8 mouse cellular contexts compared by ENCODE assay signal in genomic region chr9:22708970-22709726, GRCm38 (mm10).
A peak's percentile ranks its signal among the peaks of the same experiment; 100 is the strongest.
DNase-seq lines count a peak whose midpoint lies in the region; ATAC-seq and TF ChIP-seq lines count a peak whose summit lies in the region.

No protein-coding gene starts in this region.

- H3K36me3 ChIP-seq in embryonic facial prominence, embryonic 11.5 days (replicated peaks; ENCODE audit: control insufficient read depth, insufficient read depth, low read depth, low read length) = no peaks in the 10 kb centered on the region
- no peaks in the 10 kb centered on the region for H3K36me3 ChIP-seq in limb, embryonic 12.5 days
- no peaks in the 10 kb centered on the region for H3K36me3 ChIP-seq in midbrain, embryonic 16.5 days (ENCODE audit: control insufficient read depth, insufficient read depth, low read length)
- H3K36me3 ChIP-seq in stomach, postnatal 0 days (ENCODE audit: control insufficient read depth, insufficient read depth, low read length) = no peaks in the 10 kb centered on the region

- ATAC-seq in embryonic facial prominence, embryonic 11.5 days (replicated peaks; ENCODE audit: insufficient number of reproducible peaks, low FRiP score, low TSS enrichment, low read depth) = 0 out of 2 replicates have a peak, but pooled peaks have one; percentile 32
- ATAC-seq in limb, embryonic 12.5 days (ENCODE audit: insufficient number of reproducible peaks, insufficient read depth, low FRiP score, low TSS enrichment, low read depth) = peak; percentile 52; the same call in 1 of the 2 replicates
- ATAC-seq in midbrain, embryonic 16.5 days = peak; percentile 67
- ATAC-seq in stomach, postnatal 0 days (ENCODE audit: low FRiP score, low TSS enrichment) = peak; percentile 79

- 51% methylated on average over 19 of the region's 19 CpGs for WGBS in embryonic facial prominence, embryonic 11.5 days
- WGBS in limb, embryonic 12.5 days = 49% methylated on average over 19 of the region's 19 CpGs
- WGBS in midbrain, embryonic 16.5 days = 51% methylated on average over 19 of the region's 19 CpGs
- WGBS in stomach, postnatal 0 days = 42% methylated on average over 19 of the region's 19 CpGs

- H3K4me2 ChIP-seq in embryonic facial prominence, embryonic 11.5 days (ENCODE audit: low read depth, low read length) = no peak overlapping the region
- no peak overlapping the region for H3K4me2 ChIP-seq in limb, embryonic 12.5 days
- H3K4me2 ChIP-seq in midbrain, embryonic 16.5 days (ENCODE audit: low read length) = no peak overlapping the region
- no peak overlapping the region for H3K4me2 ChIP-seq in stomach, postnatal 0 days (replicated peaks; ENCODE audit: low read depth)

- H3K9ac ChIP-seq in embryonic facial prominence, embryonic 11.5 days (replicated peaks; ENCODE audit: low read length) = no peak overlapping the region
- no peak overlapping the region for H3K9ac ChIP-seq in limb, embryonic 12.5 days (replicated peaks)
- no peak overlapping the region for H3K9ac ChIP-seq in midbrain, embryonic 16.5 days (ENCODE audit: low read depth, low read length)
- no peak overlapping the region for H3K9ac ChIP-seq in stomach, postnatal 0 days (ENCODE audit: low read length)

- TF ChIP-seq CTCF in stomach, postnatal 0 days (IDR thresholded peaks at IDR 0.05; ENCODE audit: low read depth) = peak; percentile 86

- no peaks in the 10 kb centered on the region for H3K9me3 ChIP-seq in embryonic facial prominence, embryonic 11.5 days (replicated peaks; ENCODE audit: control insufficient read depth, low read length)
- H3K9me3 ChIP-seq in limb, embryonic 12.5 days = no peaks in the 10 kb centered on the region
- H3K9me3 ChIP-seq in midbrain, embryonic 16.5 days (replicated peaks; ENCODE audit: control insufficient read depth, low read length, poor library complexity, severe bottlenecking) = no peaks in the 10 kb centered on the region
- no peaks in the 10 kb centered on the region for H3K9me3 ChIP-seq in stomach, postnatal 0 days (ENCODE audit: control insufficient read depth, low read length)

- H3K4me3 ChIP-seq in embryonic facial prominence, embryonic 11.5 days (ENCODE audit: low read depth, low read length) = no peak overlapping the region
- no peak overlapping the region for H3K4me3 ChIP-seq in limb, embryonic 12.5 days (replicated peaks)
- H3K4me3 ChIP-seq in midbrain, embryonic 16.5 days (ENCODE audit: low read depth, low read length) = no peak overlapping the region
- H3K4me3 ChIP-seq in stomach, postnatal 0 days (ENCODE audit: low read depth, low read length) = no peak overlapping the region

- peak; percentile 28 to 37 for DNase-seq in B cell, adult 2 months
- peak; percentile 76 for DNase-seq in adrenal gland, postnatal 25 days
- DNase-seq in embryonic facial prominence, embryonic 11.5 days (ENCODE audit: low spot score) = peak; percentile 84
- DNase-seq in heart, adult 9 months (ENCODE audit: low spot score in 2 of 2) = peak; percentile 42 to 52
- DNase-seq in kidney, adult 9 months = peak; percentile 89
- peak; percentile 77 for DNase-seq in stomach, postnatal 0 days (ENCODE audit: low spot score)

- H3K4me1 ChIP-seq in embryonic facial prominence, embryonic 11.5 days (ENCODE audit: control insufficient read depth, insufficient read depth, low read length) = no peaks in the 10 kb centered on the region
- H3K4me1 ChIP-seq in limb, embryonic 12.5 days (replicated peaks) = peaks cover 25% of the 10 kb centered on the region
- no peaks in the 10 kb centered on the region for H3K4me1 ChIP-seq in midbrain, embryonic 16.5 days (ENCODE audit: control insufficient read depth, insufficient read depth, low read length)
- H3K4me1 ChIP-seq in stomach, postnatal 0 days (replicated peaks; ENCODE audit: control insufficient read depth, insufficient read depth) = no peaks in the 10 kb centered on the region

- no peak for TF ChIP-seq EP300 in stomach, postnatal 0 days (optimal IDR thresholded peaks at IDR 0.05)

- H3K27me3 ChIP-seq in embryonic facial prominence, embryonic 11.5 days (ENCODE audit: control insufficient read depth, insufficient read depth, low read length) = no peaks in the 10 kb centered on the region
- H3K27me3 ChIP-seq in limb, embryonic 12.5 days = peaks cover 3% of the 10 kb centered on the region; the same call in 1 of the 2 replicates
- H3K27me3 ChIP-seq in midbrain, embryonic 16.5 days (ENCODE audit: control insufficient read depth, insufficient read depth, low read depth, low read length) = no peaks in the 10 kb centered on the region
- H3K27me3 ChIP-seq in stomach, postnatal 0 days (ENCODE audit: control insufficient read depth, insufficient read depth, low read length) = no peaks in the 10 kb centered on the region

- no peak overlapping the region for H3K27ac ChIP-seq in embryonic facial prominence, embryonic 11.5 days (replicated peaks; ENCODE audit: low read depth, low read length)
- peak overlapping the region; percentile 53; the same call in 1 of the 2 replicates for H3K27ac ChIP-seq in limb, embryonic 12.5 days
- H3K27ac ChIP-seq in midbrain, embryonic 16.5 days (ENCODE audit: low read length) = no peak overlapping the region
- no peak overlapping the region for H3K27ac ChIP-seq in stomach, postnatal 0 days (replicated peaks)

Comparison
In these comparisons a context has a peak if more than half of its experiments do, and no peak if none do; other contexts are left out.
1. DNase-seq: peak in every context shown above with its lines; median percentile 89 in kidney, adult 9 months; 84 in embryonic facial prominence, embryonic 11.5 days; 77 in stomach, postnatal 0 days; 76 in adrenal gland, postnatal 25 days; 47 in heart, adult 9 months; 32 in B cell, adult 2 months.